Mouse (Mus musculus): ENCODE measurements around the gene Rufy4.

The Rufy4 gene

DNA sequence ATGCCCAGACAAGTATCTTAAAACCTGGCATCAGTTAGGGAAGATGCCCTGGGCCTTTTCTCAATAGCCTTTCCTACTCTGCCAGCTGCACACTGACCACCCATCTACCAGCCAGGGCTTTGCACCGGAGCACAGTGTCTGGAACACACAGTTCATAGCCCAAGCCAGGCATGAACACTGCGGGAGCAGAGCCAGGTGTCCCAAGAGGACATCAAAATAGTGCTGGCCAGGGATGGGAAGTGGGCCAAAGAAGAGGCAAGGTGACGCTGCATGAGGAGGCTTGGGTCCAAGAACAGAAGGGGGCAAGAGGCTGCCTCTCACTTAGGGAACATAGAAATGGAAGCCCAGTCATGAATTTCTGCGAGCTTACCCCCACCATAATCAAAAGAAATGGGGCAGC lies 19.7 kb upstream of the Rufy4 start:
- no peak for ATAC-seq (ENCODE audit: low TSS enrichment)

DNA sequence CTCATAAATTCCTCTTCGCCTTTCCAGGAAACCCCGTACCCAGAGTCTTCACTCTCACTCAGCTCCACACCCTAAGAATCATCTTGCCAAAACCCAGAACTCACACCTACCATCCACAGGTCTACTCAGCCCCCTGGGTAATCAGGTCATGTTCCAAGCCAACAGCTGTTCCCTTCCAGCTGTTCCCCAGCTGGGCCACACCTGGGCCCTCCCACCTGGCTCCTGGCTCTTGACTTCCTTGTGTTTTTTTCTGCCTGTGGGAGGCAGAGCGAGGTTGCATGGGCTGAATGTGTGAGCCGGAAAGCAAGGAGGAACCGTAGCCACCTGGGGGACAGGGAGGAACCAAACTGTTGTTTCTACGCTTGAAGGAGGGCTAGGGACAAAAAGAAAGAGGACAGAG lies 19.1 kb upstream of the Rufy4 start:
- no peak for ATAC-seq (ENCODE audit: low TSS enrichment)

DNA sequence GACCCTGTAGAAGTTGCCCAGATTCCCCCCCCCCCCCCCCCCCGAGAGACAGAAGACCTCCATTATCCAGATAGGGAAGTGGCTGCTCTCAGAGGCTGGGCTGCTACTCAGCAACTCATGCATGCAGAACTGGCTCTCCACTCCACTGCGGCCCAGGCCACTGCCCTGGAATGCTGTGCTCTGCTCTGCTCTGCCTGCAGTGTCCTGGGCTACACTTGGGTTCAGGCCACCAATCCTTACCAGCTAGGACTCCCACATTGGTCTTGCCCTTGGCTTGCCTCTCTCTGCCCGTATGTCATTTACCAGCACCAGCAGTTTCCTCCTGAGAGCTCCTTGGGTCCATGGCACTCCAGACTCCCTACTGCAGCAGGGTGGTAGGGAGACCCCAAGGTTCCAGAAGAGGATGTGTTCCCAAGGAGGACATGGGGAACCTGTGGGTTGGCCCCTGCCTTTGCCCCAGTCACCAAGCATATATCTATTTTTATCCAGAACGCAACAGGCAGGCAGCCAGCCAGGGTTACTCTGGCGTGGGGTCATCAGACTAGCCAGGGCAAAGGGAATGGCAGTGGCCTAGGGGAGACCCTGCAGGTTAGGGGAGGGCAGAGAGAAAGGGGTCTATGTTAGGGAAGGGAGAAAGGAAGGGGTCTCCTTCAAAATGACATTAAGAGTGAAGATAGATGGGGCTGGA lies 17.3 kb upstream of the Rufy4 start:
- no peak for ATAC-seq (ENCODE audit: low TSS enrichment)

DNA sequence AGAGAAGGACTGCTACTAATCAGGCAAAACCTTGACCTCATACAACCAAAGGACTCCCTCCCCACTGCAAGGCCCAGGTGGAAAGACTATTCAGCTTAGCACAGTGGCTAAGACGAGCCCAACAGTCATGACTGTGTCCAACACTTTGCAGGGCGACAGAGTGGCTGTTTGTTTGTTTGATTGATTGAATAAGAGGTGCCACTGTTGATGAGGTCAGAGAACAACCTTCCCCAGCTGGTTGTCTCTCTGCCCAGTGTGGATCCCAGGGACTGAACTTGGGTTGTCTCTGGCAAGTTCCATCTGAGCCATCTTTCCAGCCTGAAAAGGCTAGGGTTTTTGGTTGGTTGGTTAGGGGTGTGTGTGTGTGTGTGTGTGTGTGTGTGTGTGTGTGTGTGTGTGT lies 15.7 kb upstream of the Rufy4 start:
- ATAC-seq (ENCODE audit: low TSS enrichment) = no peak

DNA sequence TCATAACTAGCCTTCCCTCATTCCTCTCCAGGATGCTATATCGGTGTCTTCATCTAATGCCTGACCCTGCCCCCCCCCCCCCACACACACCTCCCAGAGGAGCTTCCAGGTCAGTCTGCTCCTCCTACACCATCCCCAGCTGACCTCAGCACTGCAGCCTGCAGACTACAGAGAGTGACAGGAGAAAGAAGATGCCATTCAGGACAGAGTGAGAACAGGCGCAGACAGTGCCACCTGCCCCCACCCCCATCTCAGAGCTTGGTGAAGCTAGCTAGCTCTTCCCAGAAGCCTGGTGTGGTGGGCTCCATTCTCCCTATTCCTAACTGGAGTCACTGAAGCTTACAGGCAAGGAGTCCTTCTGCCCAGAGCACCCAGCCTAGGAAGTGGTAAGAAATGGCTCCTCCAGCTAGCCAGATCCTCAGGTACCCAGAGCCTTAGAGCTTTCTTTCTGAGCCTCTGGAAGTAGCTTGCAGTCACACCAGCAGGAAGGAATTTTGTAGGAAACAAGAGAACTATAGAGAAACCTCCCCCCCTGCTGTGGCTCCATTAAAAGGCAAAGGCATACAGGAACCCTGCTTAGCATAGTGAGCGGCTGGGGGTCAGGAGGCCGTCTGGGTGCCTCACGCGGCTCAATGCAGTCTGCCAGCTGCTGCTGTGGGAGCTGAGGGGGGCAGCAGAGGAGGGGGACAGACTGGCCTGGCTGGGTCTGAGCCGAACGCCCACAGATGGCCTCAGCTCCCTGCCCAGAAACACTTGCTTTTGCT lies 14.2 kb upstream of the Rufy4 start:
- ATAC-seq (ENCODE audit: low TSS enrichment) = no peak; the same call in 1 of the 2 replicates

DNA sequence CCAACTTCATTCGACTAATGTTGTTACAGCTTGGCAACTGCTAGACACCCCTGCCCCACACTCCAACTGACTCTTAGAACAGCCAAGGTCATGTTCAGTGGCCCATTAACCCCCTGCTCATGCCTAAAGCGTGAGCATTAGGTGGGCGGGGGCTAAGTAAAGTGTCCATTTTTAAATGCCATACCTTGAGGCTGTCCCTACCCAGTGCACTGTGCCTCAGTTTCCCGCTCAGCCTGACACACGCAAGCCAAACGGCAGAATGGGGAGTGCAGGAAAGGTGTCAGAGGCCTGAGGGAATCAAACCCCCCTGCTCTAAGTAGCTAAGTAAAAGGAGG lies 13.7 kb upstream of the Rufy4 start:
- ATAC-seq (ENCODE audit: low TSS enrichment) = no peak

DNA sequence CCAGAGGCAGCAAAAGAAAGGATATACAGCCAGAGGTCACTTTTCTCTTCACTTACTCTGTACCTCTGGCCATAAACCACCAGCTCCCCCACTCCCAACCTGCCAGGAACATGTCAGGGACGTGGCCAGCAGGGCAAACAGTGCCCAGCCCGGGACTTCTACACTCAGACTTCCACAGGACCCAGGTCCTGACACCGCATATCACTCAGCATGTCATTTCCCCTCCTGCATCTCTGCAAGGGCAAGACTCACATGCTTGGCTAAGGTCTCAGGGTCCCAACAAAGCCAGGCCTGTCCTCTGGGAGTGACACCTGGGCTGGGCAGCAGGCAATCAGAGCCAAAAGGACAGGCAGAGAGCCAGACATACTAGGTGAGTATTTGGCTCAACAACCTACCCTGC lies 12.3 kb upstream of the Rufy4 start:
- no peak for ATAC-seq (ENCODE audit: low TSS enrichment)

DNA sequence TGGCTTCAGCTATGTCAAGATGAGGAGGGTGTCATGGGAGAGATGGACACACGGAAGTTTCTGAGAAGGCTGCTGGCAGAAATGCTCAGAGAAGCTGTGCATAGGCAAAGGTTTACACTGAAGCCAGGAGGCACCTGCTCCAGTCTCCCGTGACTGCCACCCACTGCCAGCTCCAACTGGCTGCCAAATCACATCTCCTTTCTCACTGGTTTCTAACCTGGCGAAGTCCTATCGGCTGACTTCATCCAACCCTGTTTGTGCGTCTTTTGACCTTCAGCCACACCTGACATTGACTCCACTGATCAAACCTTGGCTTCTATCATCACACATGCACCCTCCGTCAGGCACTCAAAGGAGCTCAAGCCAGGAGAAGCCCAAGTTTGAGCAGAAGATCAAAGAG lies 7.5 kb upstream of the Rufy4 start:
- no peak for ATAC-seq (ENCODE audit: low TSS enrichment)

DNA sequence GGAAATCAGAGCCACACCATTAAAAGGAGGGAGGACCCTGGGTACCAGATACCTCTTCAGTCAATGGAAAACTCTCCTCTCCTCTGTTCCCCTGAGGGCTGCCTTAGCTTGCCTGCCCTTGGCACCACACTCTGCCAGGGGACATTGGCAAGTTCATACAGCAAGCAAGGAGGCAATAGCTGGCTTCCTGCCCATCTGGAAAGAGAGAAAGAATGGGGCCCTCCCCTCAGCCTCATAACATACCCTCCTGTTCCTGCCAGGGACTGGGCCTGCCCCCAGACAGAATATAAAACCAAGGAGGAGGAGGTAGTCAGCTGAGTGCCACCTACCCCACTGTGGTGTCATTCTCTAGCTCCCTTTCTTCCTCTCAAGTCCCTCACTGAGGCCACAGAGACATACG lies 6.2 kb upstream of the Rufy4 start:
- ATAC-seq (ENCODE audit: low TSS enrichment) = no peak

DNA sequence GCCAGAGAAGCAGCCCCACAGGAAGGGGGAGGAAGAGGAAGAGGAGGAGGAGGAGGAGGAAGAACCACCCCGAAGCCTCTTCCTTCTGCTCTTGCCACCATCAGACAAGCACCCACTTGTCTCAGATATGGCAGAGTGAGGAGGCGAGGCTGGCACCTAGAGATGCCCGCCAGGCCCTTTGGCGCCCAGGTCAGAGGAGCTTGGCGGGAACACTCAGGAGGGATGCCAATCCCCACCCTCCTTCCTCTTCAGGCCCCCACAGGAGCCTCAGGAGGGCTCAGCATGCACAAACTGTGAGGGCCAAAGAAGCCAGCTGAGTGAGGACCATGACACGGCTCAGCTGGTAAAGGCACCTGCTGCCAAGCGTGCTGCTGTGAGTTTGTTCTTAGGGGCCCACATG lies 4.2 kb upstream of the Rufy4 start:
- no peak for ATAC-seq (ENCODE audit: low TSS enrichment)

DNA sequence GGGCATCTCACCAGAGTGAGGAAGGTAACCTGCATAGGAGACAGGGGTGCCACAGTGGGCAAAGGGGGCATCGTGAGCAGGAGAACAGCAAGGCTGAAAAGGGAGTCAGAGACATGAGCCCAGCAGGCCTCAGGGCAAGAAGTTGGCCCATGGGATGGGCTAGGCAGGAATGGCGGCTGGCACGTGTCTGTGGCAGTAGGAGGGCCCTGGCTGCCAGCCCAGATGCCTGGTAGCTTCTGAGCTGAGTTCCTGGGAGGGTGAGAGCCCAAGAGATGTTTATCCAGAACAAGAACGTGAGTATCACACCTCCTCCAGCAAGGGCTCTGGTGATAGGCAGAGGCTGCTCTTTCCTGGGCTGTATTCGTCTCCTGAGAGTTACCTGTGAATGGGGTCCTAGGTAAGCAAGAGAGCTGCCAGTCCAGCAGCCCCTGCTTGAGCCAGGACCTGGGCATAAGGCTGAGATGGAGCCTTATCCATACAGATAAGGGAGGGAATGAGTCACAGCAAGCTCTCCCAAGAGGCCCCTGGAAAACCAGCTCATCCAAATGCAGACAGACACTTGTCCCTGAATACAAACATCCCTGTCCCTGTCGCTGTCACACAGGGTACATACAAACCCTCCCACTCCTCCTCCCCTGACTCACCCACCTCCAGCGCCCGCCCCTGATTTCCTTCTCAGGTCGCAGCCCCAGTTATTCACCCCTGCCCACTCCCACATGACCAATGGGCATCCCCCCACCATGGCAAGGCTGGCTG lies 3.3 kb upstream of the Rufy4 start:
- peak; percentile 71 for ATAC-seq (ENCODE audit: low TSS enrichment)

DNA sequence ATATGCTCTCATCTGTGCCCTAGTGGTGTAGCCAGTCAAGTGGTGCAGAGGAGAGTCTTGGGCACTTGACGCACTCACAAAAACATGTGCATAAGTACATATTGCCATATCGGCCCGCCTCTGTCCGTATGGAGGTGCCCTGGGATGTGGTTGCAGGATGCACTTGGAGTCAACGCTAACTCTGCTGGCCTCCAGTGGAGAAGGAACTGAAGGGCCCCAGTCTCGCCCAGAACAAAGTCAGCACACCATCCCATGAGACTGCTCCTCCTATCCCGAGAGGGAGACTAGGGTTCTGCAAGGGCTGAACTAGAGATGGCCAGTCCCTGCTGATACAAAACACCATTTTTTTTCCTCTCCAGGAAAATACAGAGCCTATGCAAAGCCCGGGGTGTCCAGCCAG lies 2.1 kb upstream of the Rufy4 start:
- ATAC-seq (ENCODE audit: low TSS enrichment) = no peak

DNA sequence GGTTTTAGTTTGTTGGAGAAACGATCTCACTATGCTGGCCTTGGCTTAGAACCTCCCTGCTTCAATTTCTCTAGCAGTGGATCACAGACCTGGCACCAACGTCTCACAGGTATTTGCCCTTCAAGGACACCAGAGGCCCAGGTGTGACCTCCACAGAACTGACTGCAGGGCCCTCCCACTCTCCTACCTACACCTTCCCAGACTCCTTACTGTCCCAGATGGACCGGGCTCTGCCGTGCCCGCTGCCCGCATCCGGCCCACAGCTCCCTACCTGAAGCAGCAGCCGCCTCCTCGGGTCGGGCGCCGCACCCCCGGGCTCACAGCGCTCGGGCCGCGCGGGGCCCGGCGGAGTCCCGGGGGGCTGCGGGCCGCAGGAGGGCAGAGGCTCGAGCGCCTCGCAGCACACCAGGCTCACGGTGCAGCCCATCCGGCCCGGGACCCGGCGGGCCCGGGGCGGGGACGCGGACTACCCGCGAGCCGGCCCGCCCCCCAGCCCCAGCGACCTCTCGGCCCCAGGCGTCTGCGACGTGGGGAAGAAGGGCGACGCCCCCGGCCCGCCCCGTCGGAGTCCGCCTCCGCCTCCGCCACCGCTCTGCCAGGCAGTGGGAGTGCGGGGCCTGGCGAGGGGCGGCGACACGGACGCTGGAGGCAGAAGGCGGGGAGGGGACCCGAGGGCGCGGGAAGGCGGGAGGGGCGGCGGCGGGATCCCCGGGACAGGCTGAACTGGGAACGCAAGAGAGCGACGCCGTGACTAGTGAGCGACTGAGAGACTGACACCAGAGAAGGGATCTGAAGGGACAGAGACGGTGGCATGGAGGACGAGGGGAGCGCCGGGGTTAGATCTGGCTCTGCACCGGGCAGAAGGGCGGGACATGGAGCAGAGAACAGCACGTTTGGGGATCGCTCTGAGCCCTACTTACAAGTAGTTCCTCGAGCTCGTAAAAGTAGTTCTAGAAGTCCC lies 1.0 kb upstream of the Rufy4 start, which contains the start of gene Tns1:
TSS of gene Tns1 (minus strand) at position 429 of the 961 bp plus-strand sequence.
- no peak for ATAC-seq (ENCODE audit: low TSS enrichment)

DNA sequence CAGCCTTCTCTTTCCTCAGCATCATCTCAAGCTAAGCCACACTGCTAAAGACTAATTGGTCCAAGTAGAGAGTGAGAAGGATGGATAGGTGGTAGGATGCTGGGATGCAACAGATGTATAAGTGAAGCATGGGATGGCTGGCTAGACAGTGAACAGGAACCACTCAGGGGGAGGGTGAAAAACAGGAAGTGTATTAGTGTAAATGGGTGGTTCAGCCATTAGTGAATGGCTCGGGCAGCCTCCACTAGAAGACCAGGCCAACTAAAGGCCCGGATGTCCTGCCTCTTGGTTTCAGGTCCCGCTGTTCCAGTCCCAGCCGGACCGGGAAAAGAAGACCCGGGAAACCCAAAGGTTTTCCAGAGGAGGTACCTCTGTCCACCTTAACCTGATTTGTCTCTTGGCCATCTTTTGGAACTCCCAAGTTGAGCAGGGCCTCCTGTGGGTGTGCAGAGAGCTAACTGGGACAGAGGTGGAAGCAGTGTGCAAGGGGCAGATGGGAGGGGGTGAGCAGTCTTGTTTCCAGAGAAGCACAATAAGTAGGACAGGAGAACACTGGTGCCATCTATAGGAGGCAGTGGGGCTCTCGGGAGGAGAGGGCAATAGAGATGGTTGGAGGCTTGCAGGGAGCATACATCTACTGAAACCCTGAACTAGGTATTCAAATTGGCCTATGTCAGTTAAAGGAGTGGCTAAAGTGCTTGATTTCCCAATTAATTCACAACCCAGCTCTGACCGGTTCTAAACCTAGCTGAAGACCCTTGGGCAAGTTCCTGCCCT lies 5.7 kb downstream of the Rufy4 start:
- no peak for ATAC-seq (ENCODE audit: low TSS enrichment)

DNA sequence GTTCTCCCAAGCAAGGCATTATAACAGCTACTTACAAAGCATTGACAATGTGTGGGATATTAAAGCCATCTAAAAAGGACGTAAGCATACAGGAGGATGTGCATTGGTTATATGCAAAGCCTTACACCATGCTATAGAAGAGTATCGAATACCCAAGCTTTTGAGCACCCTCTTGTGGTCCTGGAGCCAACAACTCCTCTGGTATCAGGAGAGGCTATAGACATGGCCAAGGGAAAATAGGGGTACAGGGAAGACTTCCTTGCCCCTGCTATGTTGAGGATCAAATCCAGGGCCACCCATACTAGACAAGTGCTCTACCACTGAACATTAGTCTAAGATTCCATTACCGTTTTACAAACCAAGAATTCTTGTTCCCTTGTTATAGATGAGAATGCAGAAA lies 6.7 kb downstream of the Rufy4 start:
- peak; percentile 90 for ATAC-seq (ENCODE audit: low TSS enrichment)

DNA sequence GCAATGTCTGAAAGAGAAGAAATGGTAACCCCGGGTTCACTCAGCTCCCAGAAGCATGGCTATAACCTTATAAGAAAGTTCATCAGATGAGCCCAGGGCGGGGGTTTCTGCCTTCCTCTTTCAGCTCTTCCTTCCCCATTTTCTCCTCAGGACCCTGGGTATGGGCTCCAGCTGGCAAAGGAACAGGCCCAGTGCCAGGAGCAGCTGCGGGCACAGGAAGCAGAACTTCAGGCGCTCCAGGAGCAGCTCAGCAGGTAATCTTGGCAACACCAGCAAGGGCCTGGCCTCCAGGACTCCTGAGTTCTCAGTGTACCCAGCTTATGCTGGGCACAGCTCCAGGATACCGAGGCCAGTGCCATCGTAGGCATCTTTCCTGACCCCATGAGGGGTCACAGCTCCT lies 8.6 kb downstream of the Rufy4 start:
- no peak for ATAC-seq (ENCODE audit: low TSS enrichment)

DNA sequence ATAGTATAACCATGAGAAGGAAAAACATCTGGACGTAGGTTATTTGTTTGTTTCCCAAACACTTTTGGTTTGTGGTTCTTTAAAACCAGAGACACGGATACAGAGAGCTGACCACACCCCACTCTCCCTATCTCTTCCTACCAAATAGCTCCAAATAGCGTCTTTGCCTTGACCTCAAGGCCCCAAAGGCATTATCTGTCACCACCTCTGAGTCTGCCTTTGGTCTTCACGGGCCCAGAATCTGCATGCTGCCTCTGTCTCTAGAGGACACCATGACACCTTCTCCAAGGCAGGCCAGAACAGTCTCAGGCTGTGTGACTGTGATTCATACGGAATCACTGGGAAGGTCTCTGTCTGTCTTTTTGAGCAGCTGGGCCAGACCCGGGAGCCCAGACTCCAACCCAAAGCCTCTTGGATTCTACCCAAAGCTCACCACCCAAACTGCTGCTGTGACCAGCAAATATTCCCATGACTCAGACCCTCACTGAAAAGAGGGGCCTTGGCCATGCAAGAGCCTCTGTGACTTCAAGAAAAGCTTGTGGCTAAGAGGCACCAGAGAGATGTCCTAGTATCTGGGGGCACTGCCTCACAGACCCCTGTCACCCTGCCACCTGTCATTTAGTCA lies 10.1 kb downstream of the Rufy4 start:
- ATAC-seq (ENCODE audit: low TSS enrichment) = no peak

DNA sequence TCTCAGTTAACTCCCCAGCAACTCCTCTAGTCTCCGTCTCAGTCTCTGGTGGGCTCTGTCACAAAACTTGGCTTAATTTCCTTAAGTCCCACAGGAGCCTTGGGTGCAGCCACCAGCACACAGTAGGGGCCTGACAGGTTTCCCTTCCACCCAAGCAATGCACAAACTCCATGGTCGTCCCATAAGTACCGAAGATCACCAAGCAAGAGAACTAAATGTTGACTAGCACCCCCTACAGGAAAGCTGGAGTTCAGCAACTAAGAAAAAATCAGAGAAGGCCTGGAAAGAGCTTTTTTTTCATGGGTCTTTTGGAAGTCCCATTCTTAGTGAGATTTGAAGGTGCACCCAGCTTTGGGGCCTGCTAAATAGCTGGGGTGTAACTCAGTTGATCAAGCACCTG lies 14.1 kb downstream of the Rufy4 start:
- ATAC-seq (ENCODE audit: low TSS enrichment) = no peak

DNA sequence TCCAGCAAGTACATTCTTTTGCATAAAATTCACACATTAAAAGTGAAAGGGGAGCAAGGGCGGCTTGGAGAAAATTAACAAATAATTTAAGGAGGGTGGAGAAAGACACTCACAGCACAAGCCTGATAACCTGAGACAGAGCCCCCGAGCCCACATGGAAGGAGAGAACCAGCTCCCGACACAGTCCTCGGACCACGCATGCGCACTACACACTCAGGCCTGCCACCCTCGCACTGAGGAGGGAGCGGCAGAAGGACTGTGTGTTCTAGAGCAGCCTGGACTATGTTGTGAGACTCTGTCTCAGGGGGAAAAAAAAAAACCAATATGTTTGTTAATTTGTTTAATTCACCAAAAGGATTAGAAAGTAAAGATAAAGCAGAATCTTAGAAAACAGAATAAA lies 16.4 kb downstream of the Rufy4 start:
- no peak for ATAC-seq (ENCODE audit: low TSS enrichment)

DNA sequence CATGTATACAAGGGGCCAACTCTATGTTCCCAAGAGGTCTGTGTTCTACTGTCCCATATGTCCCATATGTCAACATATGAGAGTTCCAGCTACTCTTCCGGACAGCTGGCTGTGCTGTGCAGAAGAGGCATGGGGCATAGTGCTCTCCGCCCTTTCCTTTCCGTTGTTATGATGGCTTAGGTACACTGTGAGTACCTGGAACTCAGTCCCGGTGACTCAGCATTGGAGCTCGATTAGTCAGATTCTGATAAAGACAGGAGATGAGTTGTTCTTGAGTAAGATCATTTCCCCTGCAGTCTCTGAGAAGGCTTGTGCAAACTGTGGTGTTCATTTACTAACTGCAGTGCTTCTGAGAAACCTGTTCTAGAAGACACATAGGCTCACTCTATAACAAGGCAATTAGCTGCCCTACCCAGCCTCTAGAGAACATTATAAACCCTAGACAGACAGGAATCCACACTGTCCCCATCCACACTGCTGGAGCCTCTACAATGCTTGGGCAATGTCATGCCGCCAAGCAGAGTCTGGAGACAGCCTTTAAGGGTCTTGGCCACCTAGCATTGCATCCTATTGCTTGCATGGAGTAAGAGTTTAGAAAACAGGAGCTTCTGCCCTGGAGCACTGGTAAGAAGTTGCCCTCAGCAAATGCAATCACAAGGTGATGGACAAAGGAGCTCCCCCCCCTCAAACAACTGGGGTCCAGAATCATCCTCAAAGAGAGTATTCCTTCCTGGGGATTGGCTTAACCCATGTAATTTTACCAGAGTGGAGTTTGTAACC lies 24.0 kb downstream of the Rufy4 start:
- no peak for ATAC-seq (ENCODE audit: low TSS enrichment)
